Mouse (Mus musculus): ENCODE measurements around the gene Notch3.

DNA sequence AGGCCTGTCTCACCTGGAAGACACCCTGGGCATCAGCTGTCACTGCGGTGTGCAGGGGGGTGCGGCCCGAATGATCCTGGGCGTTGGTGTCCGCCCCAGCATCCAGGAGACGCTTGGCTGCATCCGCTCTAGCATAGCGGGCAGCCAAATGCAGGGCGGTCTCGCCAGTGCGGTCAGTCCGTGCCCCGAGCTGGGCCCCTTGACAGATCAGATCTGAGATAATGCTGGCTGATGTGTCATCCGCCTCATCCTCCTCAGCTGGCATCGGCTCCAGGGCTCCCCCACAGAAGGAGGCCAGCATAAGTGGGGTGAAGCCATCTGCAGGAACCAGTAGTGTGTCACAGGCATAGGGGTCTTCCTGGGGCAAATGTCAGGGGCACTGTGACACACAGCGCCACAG, 33.3 kb downstream of the Notch3 start:
- no peak for TF ChIP-seq POLR2A (IDR thresholded peaks at IDR 0.05; ENCODE audit: insufficient read depth, low read length)
- TF ChIP-seq CTCF (IDR thresholded peaks at IDR 0.05; ENCODE audit: low read depth, low read length): no peak
